ENCODE assay signal across 9 mouse cellular contexts in the genomic region with DNA sequence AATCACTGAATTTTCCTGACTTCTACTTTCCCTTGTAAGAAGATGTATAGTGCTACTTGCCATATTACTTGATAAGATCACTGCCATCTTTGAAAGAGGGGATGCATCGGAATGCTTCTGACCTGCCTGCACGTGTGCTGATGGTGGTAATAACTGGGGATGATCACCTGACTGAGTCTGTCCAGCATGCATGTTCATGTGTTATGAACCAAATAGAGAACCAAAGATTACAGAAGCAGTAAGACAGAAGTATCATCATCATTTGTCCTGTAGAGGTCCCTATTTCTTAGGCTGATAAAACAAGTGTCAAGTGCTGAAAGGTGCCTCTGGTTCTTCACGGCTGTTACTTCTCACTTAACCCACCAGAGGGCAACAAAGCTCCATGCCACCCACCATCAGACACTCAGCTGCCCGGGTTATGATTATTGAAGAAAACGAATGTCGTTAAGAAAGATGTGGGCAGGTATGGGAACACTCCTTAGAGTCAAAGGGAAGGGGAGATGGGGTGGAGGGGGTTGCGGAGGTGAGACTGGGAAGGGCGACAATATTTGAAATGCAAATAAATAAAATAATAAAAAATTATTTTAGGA. TPM values are rescaled to one million over a fixed set of nuclear protein-coding genes. Genes with fewer than 3 reads are reported as not detected.
A peak's percentile ranks its signal among the peaks of the same experiment; 100 is the strongest.
DNase-seq lines count a peak whose midpoint lies in the region; ATAC-seq and TF ChIP-seq lines count a peak whose summit lies in the region.
"Had no signal": no experiment of that assay in that cellular context is flagged by ENCODE, and none has a peak within 500 bp of the region (broad histone marks: within the 10 kb centered on the region; RNA-seq: fewer than 3 reads in every experiment).

No protein-coding gene starts in this region.

- peak; percentile 93 for TF ChIP-seq CTCF in layer of hippocampus, adult 2 months (conservative IDR thresholded peaks at IDR 0.05)

- H3K4me3 ChIP-seq in layer of hippocampus, adult 2 months: no peak overlapping the region

- H3K27ac ChIP-seq in layer of hippocampus, adult 2 months: no peak overlapping the region
- H3K27ac ChIP-seq: macrophage had no signal

- DNase-seq in gastrocnemius, postnatal 25 days: peak; percentile 29
- no peak for DNase-seq in gastrocnemius, postnatal 4 days (ENCODE audit: low spot score in 2 of 2)
- DNase-seq in T-cell, adult 2 months (ENCODE audit: low spot score): peak; percentile 53
- DNase-seq in heart, postnatal 10 days: peak; percentile 55 to 69
- peak; percentile 70 to 78 for DNase-seq in layer of hippocampus, adult 2 months (ENCODE audit: low spot score in 2 of 2)
- peak; percentile 33 for DNase-seq in right cerebral cortex, postnatal 4 days

- intact Hi-C loops in heart, postnatal 10 days (cut with DNase I): loop anchor here (1.0 kb wide), 2 partner anchors 293 to 408 kb away; no protein-coding TSS in a partner anchor

- peak; percentile 97 for ATAC-seq in common myeloid progenitor, adult 5-6 weeks (replicated peaks; ENCODE audit: low read depth, poor library complexity, severe bottlenecking)
- peak; percentile 98 for ATAC-seq in megakaryocyte progenitor cell, adult 5-6 weeks (replicated peaks; ENCODE audit: poor library complexity)

RNA-seq across cellular contexts. Expression of gene Tmem18, which starts 12.7 kb away (rescaled TPM):
- total RNA-seq in gastrocnemius, postnatal 25 days (2021): 1 to 10 TPM; 5.5 to 7.0 TPM
- 10 to 100 TPM; 12.0 to 13.7 TPM for total RNA-seq in gastrocnemius, postnatal 4 days (2021)
- total RNA-seq in common myeloid progenitor, adult 5-6 weeks (2017): 12.0 and 12.3 TPM in 2 replicates
- 10 to 100 TPM; 10.1 to 11.1 TPM for total RNA-seq in heart, postnatal 10 days (2021)
- 10 to 100 TPM; 35.2 to 38.4 TPM for total RNA-seq in layer of hippocampus, adult 2 months (2021)
- 12.5 and 16.3 TPM in 2 replicates for total RNA-seq in megakaryocyte progenitor cell, adult 5-6 weeks (2015)
- 13.2 and 15.0 TPM in 2 replicates for total RNA-seq in megakaryocyte progenitor cell, adult 5-6 weeks (2017)

Comparison
In these comparisons a context has a peak if more than half of its experiments do, and no peak if none do; other contexts are left out.
1. DNase-seq: peak in gastrocnemius, postnatal 25 days (single experiment), T-cell, adult 2 months (single experiment), heart, postnatal 10 days (2 of 2), layer of hippocampus, adult 2 months (2 of 2) and right cerebral cortex, postnatal 4 days (single experiment); none in gastrocnemius, postnatal 4 days (0 of 2).